Mouse (Mus musculus): ENCODE results near the gene Ociad1. TPM values are rescaled to one million over a fixed set of nuclear protein-coding genes. Genes with fewer than 3 reads are reported as not detected.

Gene Ociad1
- polyA plus RNA-seq, 1 experiment = 291 TPM

GRCm38 (mm10) chr5:73264122-73264521 lies 28.5 kb upstream of the Ociad1 start:
- Histone ChIP-seq H3K27ac (ENCODE audit: insufficient read depth, low read length) (no peak overlapping the region), H3K4me1 (ENCODE audit: control insufficient read depth, insufficient read depth, low read length) (no peaks in the 10 kb centered on the region), H3K4me3 (ENCODE audit: low read depth, low read length) (no peak overlapping the region), H3K9me3 (replicated peaks; ENCODE audit: control insufficient read depth, insufficient read depth, low read length, poor library complexity, severe bottlenecking) (0 out of 2 replicates have a peak, but pooled peaks cover 3% of the 10 kb centered on the region), H3K27me3 (ENCODE audit: control insufficient read depth, insufficient read depth, low read length, poor library complexity, severe bottlenecking) (no peaks in the 10 kb centered on the region; the same call in 1 of the 2 replicates), H3K9ac (ENCODE audit: low read depth, poor library complexity, severe bottlenecking) (no peak overlapping the region), H3K36me3 (ENCODE audit: control insufficient read depth, insufficient read depth, low read length, poor library complexity, severe bottlenecking) (no peaks in the 10 kb centered on the region)
- TF ChIP-seq EP300 (IDR thresholded peaks at IDR 0.05; ENCODE audit: insufficient read depth, low read depth, low read length) = no peak
- no peak for TF ChIP-seq CTCF (IDR thresholded peaks at IDR 0.05; ENCODE audit: low read depth, low read length)
- no peak for TF ChIP-seq POLR2A (IDR thresholded peaks at IDR 0.05; ENCODE audit: insufficient read depth, low read length)

- Histone ChIP-seq H3K9me3 (replicated peaks; ENCODE audit: control insufficient read depth, insufficient read depth, low read length, poor library complexity, severe bottlenecking) (0 out of 2 replicates have a peak, but pooled peaks cover 3% of the 10 kb centered on the region), H3K4me3 (ENCODE audit: low read depth, low read length) (no peak overlapping the region), H3K27ac (ENCODE audit: insufficient read depth, low read length) (no peak overlapping the region), H3K4me1 (ENCODE audit: control insufficient read depth, insufficient read depth, low read length) (no peaks in the 10 kb centered on the region), H3K36me3 (ENCODE audit: control insufficient read depth, insufficient read depth, low read length, poor library complexity, severe bottlenecking) (no peaks in the 10 kb centered on the region), H3K9ac (ENCODE audit: low read depth, poor library complexity, severe bottlenecking) (no peak overlapping the region), H3K27me3 (ENCODE audit: control insufficient read depth, insufficient read depth, low read length, poor library complexity, severe bottlenecking) (no peaks in the 10 kb centered on the region; the same call in 1 of the 2 replicates)
- TF ChIP-seq EP300 (IDR thresholded peaks at IDR 0.05; ENCODE audit: insufficient read depth, low read depth, low read length) (no peak), CTCF (IDR thresholded peaks at IDR 0.05; ENCODE audit: low read depth, low read length) (no peak), POLR2A (IDR thresholded peaks at IDR 0.05; ENCODE audit: insufficient read depth, low read length) (no peak)
Measured at GRCm38 (mm10) chr5:73265460-73265859, 27.1 kb upstream of the Ociad1 start.

- no peak overlapping the region for H3K9ac ChIP-seq (ENCODE audit: low read depth, poor library complexity, severe bottlenecking)
- 0 out of 2 replicates have a peak, but pooled peaks cover 3% of the 10 kb centered on the region for H3K9me3 ChIP-seq (replicated peaks; ENCODE audit: control insufficient read depth, insufficient read depth, low read length, poor library complexity, severe bottlenecking)
- no peak overlapping the region for H3K4me3 ChIP-seq (ENCODE audit: low read depth, low read length)
- TF ChIP-seq EP300 (IDR thresholded peaks at IDR 0.05; ENCODE audit: insufficient read depth, low read depth, low read length) = no peak
- TF ChIP-seq CTCF (IDR thresholded peaks at IDR 0.05; ENCODE audit: low read depth, low read length) = no peak
- no peak for TF ChIP-seq POLR2A (IDR thresholded peaks at IDR 0.05; ENCODE audit: insufficient read depth, low read length)
- H3K27me3 ChIP-seq (ENCODE audit: control insufficient read depth, insufficient read depth, low read length, poor library complexity, severe bottlenecking) = no peaks in the 10 kb centered on the region
- H3K4me1 ChIP-seq (ENCODE audit: control insufficient read depth, insufficient read depth, low read length) = no peaks in the 10 kb centered on the region
- no peaks in the 10 kb centered on the region for H3K36me3 ChIP-seq (ENCODE audit: control insufficient read depth, insufficient read depth, low read length, poor library complexity, severe bottlenecking)
- no peak overlapping the region for H3K27ac ChIP-seq (ENCODE audit: insufficient read depth, low read length)
Measured at GRCm38 (mm10) chr5:73268636-73269213, 23.9 kb upstream of the Ociad1 start.

- Histone ChIP-seq H3K4me1 (ENCODE audit: control insufficient read depth, insufficient read depth, low read length) (no peaks in the 10 kb centered on the region), H3K27me3 (ENCODE audit: control insufficient read depth, insufficient read depth, low read length, poor library complexity, severe bottlenecking) (peaks cover 3% of the 10 kb centered on the region), H3K9me3 (replicated peaks; ENCODE audit: control insufficient read depth, insufficient read depth, low read length, poor library complexity, severe bottlenecking) (0 out of 2 replicates have a peak, but pooled peaks cover 3% of the 10 kb centered on the region), H3K9ac (ENCODE audit: low read depth, poor library complexity, severe bottlenecking) (no peak overlapping the region), H3K36me3 (ENCODE audit: control insufficient read depth, insufficient read depth, low read length, poor library complexity, severe bottlenecking) (no peaks in the 10 kb centered on the region), H3K4me3 (ENCODE audit: low read depth, low read length) (no peak overlapping the region), H3K27ac (ENCODE audit: insufficient read depth, low read length) (no peak overlapping the region)
- TF ChIP-seq POLR2A (IDR thresholded peaks at IDR 0.05; ENCODE audit: insufficient read depth, low read length) (no peak), CTCF (IDR thresholded peaks at IDR 0.05; ENCODE audit: low read depth, low read length) (no peak)
Measured at GRCm38 (mm10) chr5:73270612-73271011, 22.0 kb upstream of the Ociad1 start.

GRCm38 (mm10) chr5:73273171-73273570 lies 19.4 kb upstream of the Ociad1 start:
- no peak overlapping the region for H3K4me3 ChIP-seq (ENCODE audit: low read depth, low read length)
- no peak overlapping the region for H3K27ac ChIP-seq (ENCODE audit: insufficient read depth, low read length)
- H3K9ac ChIP-seq (ENCODE audit: low read depth, poor library complexity, severe bottlenecking) = no peak overlapping the region
- no peaks in the 10 kb centered on the region for H3K36me3 ChIP-seq (ENCODE audit: control insufficient read depth, insufficient read depth, low read length, poor library complexity, severe bottlenecking)
- no peaks in the 10 kb centered on the region for H3K4me1 ChIP-seq (ENCODE audit: control insufficient read depth, insufficient read depth, low read length)
- H3K27me3 ChIP-seq (ENCODE audit: control insufficient read depth, insufficient read depth, low read length, poor library complexity, severe bottlenecking) = peaks cover 3% of the 10 kb centered on the region
- no peaks in the 10 kb centered on the region for H3K9me3 ChIP-seq (replicated peaks; ENCODE audit: control insufficient read depth, insufficient read depth, low read length, poor library complexity, severe bottlenecking)
- no peak for TF ChIP-seq CTCF (IDR thresholded peaks at IDR 0.05; ENCODE audit: low read depth, low read length)
- TF ChIP-seq POLR2A (IDR thresholded peaks at IDR 0.05; ENCODE audit: insufficient read depth, low read length) = no peak
- TF ChIP-seq EP300 (IDR thresholded peaks at IDR 0.05; ENCODE audit: insufficient read depth, low read depth, low read length) = no peak

DNA sequence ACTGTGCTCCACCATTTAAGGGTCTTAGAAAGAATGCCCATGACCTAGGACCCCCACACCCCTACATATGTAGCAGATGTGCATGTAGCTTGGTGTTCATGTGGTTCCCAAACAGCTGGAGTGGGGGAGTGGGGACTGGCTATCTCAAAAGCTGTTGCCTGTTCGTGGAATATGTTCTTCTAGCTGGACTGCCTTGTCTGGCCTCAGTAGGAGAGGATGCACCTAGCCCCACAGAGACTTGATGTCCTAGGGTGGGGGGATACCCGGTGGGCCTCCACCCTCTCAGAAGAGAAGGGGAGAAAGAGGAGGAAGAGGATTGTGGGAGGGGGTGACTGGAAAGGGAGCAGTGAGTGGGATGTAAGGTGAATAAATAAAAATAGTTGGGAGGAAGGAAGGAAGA lies 17.6 kb upstream of the Ociad1 start:
- no peak overlapping the region for H3K4me3 ChIP-seq (ENCODE audit: low read depth, low read length)
- H3K9ac ChIP-seq (ENCODE audit: low read depth, poor library complexity, severe bottlenecking) = no peak overlapping the region
- peaks cover 3% of the 10 kb centered on the region for H3K27me3 ChIP-seq (ENCODE audit: control insufficient read depth, insufficient read depth, low read length, poor library complexity, severe bottlenecking)
- H3K4me1 ChIP-seq (ENCODE audit: control insufficient read depth, insufficient read depth, low read length) = no peaks in the 10 kb centered on the region
- no peak overlapping the region for H3K27ac ChIP-seq (ENCODE audit: insufficient read depth, low read length)
- H3K36me3 ChIP-seq (ENCODE audit: control insufficient read depth, insufficient read depth, low read length, poor library complexity, severe bottlenecking) = no peaks in the 10 kb centered on the region
- TF ChIP-seq POLR2A (IDR thresholded peaks at IDR 0.05; ENCODE audit: insufficient read depth, low read length) = no peak
- no peak for TF ChIP-seq EP300 (IDR thresholded peaks at IDR 0.05; ENCODE audit: insufficient read depth, low read depth, low read length)
- no peak for TF ChIP-seq CTCF (IDR thresholded peaks at IDR 0.05; ENCODE audit: low read depth, low read length)
- no peaks in the 10 kb centered on the region for H3K9me3 ChIP-seq (replicated peaks; ENCODE audit: control insufficient read depth, insufficient read depth, low read length, poor library complexity, severe bottlenecking)
